Mouse (Mus musculus) small intestine, adult 2 months (tissue): ENCODE data around the gene Ptprf.

ENCODE experiments used
- CTCF ChIP-seq: fragments of 200-500 bp; IDR thresholded peaks from 2 replicates; pipeline ENCODE4 v1.5.1; 2012; ENCODE audit warnings: low read depth, mild to moderate bottlenecking, control low read depth, inconsistent platforms, low read length, moderate library complexity, mixed read lengths; ENCODE audit not compliant: insufficient replicate concordance, insufficient read length; ENCODE audit errors: extremely low read depth
- POLR2A ChIP-seq: fragments of 200-500 bp; IDR thresholded peaks from 2 replicates; pipeline ENCODE4 v1.6.1; 2012; ENCODE audit warnings: low read depth, mild to moderate bottlenecking, control low read depth, inconsistent platforms, low read length, moderate library complexity

DNA sequence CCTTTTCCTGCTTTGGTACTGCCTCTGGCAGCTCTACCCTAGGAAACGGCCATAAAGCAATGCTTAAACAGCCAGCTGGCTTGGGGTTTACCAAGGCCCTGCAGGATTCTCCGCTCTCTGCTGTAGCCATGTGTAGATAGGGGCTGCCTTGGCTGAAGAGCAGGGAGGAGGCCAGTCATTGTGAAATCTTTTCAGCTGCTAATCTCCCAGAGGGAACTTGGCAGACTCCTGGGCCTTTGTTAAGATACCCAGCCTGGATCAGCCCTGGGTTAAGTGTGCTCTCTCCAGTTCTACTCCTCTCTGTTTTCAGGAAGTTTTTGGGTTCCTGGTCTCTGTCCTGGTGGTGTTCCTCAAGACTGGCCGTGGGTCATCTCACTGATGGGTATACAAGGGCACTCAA is 43.9 kb downstream of the Ptprf start:
- no peak for TF ChIP-seq CTCF
- no peak for TF ChIP-seq POLR2A
